Mouse (Mus musculus): Measurements from ENCODE around the gene Ski.

- TF ChIP-seq POLR2A (IDR thresholded peaks at IDR 0.05; ENCODE audit: borderline replicate concordance, low read depth, low read length) (no peak), CTCF (IDR thresholded peaks at IDR 0.05; ENCODE audit: low read depth, low read length) (no peak)
Observed at GRCm38 (mm10) chr4:155200861-155201390, 21.5 kb downstream of the Ski start.

Data from bone marrow macrophage, adult 2 months (primary cell).